Mouse (Mus musculus) heart, postnatal 0 days (tissue): ENCODE data around the gene Zfr. TPM values are rescaled to one million over a fixed set of nuclear protein-coding genes. Genes with fewer than 3 reads are reported as not detected.

Source experiments
- ATAC-seq: fragments of 200-750 bp; cut with Nextera tagmentation; 2 replicates; pipeline ENCODE4 v1.8.0; 2017; ENCODE audit warnings: low read depth, moderate number of reproducible peaks, moderate library complexity; ENCODE audit not compliant: insufficient read depth
- DNase-seq: peaks from one replicate; pipeline ENCODE4 v3.0.0-alpha.2; 2016; ENCODE audit warnings: low spot score
- H3K27ac ChIP-seq: fragments of 300-500 bp; sonication (generic); 2 replicates; pipeline ENCODE4 v1.5.1; 2014; ENCODE audit warnings: low read depth, mild to moderate bottlenecking
- H3K27me3 ChIP-seq: fragments of 300-500 bp; sonication (generic); 2 replicates; pipeline ENCODE4 v1.6.1; 2014; ENCODE audit warnings: low read length, mixed read lengths; ENCODE audit not compliant: control insufficient read depth, insufficient read depth
- H3K36me3 ChIP-seq: fragments of 300-500 bp; sonication (generic); replicated peaks from 2 replicates; pipeline ENCODE4 v1.6.1; 2014; ENCODE audit warnings: low read length, mixed read lengths; ENCODE audit not compliant: control insufficient read depth, insufficient read depth
- H3K4me1 ChIP-seq: fragments of 300-500 bp; sonication (generic); 2 replicates; pipeline ENCODE4 v1.6.1; 2014; ENCODE audit warnings: antibody characterized with exemption; ENCODE audit not compliant: control insufficient read depth, insufficient read depth
- H3K4me2 ChIP-seq: fragments of 300-500 bp; sonication (generic); 2 replicates; pipeline ENCODE4 v1.6.1; 2014; ENCODE audit warnings: low read depth, mild to moderate bottlenecking, low read length, moderate library complexity
- H3K4me3 ChIP-seq: fragments of 300-500 bp; sonication (generic); 2 replicates; pipeline ENCODE4 v1.5.1; 2014; ENCODE audit warnings: low read depth, low read length
- H3K9ac ChIP-seq: fragments of 300-500 bp; sonication (generic); replicated peaks from 2 replicates; pipeline ENCODE4 v1.6.1; 2014; ENCODE audit warnings: low read depth, low read length, mixed read lengths
- H3K9me3 ChIP-seq: fragments of 300-500 bp; sonication (generic); replicated peaks from 2 replicates; pipeline ENCODE4 v1.6.1; 2016; ENCODE audit warnings: low read length; ENCODE audit not compliant: control insufficient read depth
- CTCF ChIP-seq: IDR thresholded peaks from 2 replicates; pipeline ENCODE4 v1.5.1; 2016; ENCODE audit warnings: antibody characterized with exemption, control low read depth, low read depth
- EP300 ChIP-seq: IDR thresholded peaks from 2 replicates; pipeline ENCODE4 v1.6.1; 2016; ENCODE audit warnings: antibody characterized with exemption, low read depth
- WGBS: fragments of 180-500 bp; shearing (Covaris S2); extraction: QIAGEN DNeasy Blood & Tissue Kit; methylation state at CpG from one replicate; pipeline ENCODE4 v1.1.7; 2014; 5-methylcytosine and 5-hydroxymethylcytosine counted together
- polyA plus RNA-seq: library from polyadenylated mRNA; unstranded; fragments of >200 nt; fragmentation: Nextera tagmentation; extraction: Ambion mirVana; gene quantifications from 2 replicates; pipeline ENCODE4 v1.2.1, GENCODE M21; 2015
- total RNA-seq: library from RNA; depleted of rRNA; stranded (reverse); fragments of >200 nt; gene quantifications from 2 replicates; pipeline ENCODE4 v1.2.3, GENCODE M21; 2014; ENCODE audit warnings: low replicate concordance

Gene Zfr
- total and polyA plus RNA-seq, 2 experiments from 2014 or later, result 74.3 to 119 TPM

DNA sequence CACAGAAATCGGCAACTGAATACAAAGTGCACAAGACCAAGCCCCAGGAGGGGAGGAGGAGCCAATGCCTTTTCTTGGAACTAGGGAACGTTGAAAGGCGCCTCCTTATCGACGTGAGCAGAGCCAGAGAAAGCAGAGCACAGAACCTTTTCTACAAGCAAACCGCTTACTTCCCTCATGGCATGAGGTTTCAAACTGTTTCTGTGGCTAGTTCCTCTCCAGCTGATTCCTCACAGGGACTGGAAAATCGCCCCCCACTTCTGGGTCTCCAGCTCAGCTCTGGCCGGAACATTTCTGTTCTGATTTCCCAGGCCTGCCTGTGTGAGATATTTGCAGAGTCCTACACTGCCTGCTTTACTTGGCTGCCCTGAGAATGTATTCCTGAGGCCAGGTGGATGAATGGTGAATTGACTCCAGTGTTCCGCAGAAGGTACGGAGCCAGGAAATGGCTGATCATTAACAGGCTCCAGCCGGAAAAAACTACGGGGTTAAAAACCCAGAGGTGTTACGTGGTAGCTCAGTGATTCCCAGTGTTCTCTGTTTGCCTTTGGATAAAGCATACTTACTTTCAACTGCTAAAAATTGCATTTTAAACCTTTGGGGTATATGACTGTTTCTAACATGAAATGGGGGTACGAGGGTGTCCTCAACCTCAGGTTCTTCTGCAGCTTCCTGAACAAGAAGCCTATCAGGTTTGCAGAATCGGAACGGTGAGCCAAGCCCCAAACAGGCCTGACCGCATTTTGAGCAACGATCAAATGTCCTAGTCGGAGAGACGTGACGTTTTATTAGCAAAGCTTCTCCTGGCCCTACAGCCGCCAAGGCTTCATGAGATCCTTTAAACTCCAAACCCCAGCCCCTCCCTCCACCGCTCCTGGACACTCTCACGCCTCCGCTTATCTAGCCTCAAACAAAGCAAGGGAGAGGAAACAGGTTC, 76.5 kb downstream of the Zfr start:
- Histone ChIP-seq H3K9ac (0 out of 2 replicates have a peak overlapping the region, but pooled peaks have one; percentile 7), H3K9me3 (no peaks in the 10 kb centered on the region), H3K4me3 (0 out of 2 replicates have a peak overlapping the region, but pooled peaks have one; percentile 6), H3K27me3 (no peaks in the 10 kb centered on the region), H3K4me1 (peaks cover 16% of the 10 kb centered on the region; the same call in 1 of the 2 replicates), H3K27ac (peak overlapping the region; percentile 4; the same call in 1 of the 2 replicates), H3K4me2 (peak overlapping the region; percentile 47), H3K36me3 (0 out of 2 replicates have a peak, but pooled peaks cover 9% of the 10 kb centered on the region)
- TF ChIP-seq CTCF, result no peak
- ATAC-seq (peak; percentile 47; the same call in 1 of the 2 replicates), DNase-seq (peak; percentile 68)
- 18% methylated on average over 25 of the region's 25 CpGs for WGBS

DNA sequence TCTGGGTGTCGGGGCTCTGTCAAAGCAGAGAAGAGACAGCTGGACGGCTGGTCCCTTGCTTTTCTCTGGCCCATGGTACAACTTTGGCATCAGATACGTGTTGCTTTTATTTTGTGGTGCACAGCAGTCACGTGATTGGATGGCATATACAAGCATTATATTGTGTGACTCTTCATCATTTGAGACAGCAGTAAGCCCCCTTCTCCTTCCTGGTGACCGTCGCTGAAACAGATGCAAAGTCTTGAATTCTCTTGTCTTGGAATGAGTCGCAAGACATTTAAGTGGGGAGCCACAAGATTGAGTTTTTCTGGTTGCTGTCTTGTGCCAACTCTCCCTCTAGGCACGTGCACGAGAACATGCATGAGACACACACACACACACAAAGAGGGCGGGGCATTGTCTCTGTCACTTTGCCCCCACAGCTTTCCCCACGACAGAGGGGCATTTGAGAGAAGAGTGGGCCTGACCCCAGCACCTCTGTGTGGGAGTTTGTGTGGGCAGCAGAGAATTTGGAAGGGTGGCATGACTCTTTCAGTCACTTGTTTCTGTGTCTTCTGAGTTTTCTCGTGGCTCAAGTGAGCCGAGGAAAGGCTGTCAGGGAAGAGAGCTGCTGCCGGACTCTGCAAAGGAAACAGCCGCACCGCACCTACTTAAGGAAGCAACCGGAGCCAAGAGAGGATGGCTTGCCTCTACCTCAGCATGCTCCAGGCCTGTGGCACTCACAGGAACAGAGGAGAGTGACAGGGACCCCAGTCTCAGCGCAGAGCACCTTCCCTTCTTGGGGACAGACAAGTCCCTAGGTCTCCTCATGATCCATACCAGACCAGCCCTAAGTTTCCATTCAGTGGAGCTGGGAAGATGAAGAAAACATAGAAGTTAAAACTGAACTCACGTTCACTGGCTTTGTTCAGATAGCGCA, 77.4 kb downstream of the Zfr start:
- H3K4me1 ChIP-seq, result peaks cover 16% of the 10 kb centered on the region; the same call in 1 of the 2 replicates
- no peak overlapping the region for H3K27ac ChIP-seq
- WGBS, result 45% methylated on average over 20 of the region's 20 CpGs
- 0 out of 2 replicates have a peak overlapping the region, but pooled peaks have one; percentile 7 for H3K9ac ChIP-seq
- H3K36me3 ChIP-seq, result 0 out of 2 replicates have a peak, but pooled peaks cover 9% of the 10 kb centered on the region
- no peak for TF ChIP-seq EP300
- no peak for TF ChIP-seq CTCF
- DNase-seq (no peak), ATAC-seq (no peak)
- H3K4me2 ChIP-seq, result peak overlapping the region; percentile 47
- H3K9me3 ChIP-seq, result no peaks in the 10 kb centered on the region
- H3K27me3 ChIP-seq, result no peaks in the 10 kb centered on the region
- H3K4me3 ChIP-seq, result 0 out of 2 replicates have a peak overlapping the region, but pooled peaks have one; percentile 6

DNA sequence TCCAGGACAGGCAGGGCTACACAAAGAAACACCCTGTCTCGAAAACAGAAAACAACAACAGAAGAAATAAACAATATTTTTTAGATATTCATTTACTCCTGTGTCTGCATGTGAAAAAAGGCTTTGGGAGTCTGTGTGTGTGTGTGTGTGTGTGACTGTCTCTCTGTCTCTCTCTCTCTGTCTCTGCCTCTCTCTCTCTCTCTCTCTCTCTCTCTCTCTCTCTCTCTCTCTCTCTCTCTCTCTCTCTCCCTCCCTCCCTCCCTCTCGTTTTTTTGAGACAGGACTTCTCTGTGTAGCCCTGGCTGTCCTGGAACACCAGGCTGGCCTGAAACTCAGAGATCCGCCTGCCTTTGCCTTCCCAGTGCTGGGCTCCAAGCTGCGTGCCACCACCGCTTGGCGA, 78.3 kb downstream of the Zfr start:
- H3K9ac ChIP-seq, result no peak overlapping the region
- no peak overlapping the region for H3K4me2 ChIP-seq
- H3K36me3 ChIP-seq, result 0 out of 2 replicates have a peak, but pooled peaks cover 1% of the 10 kb centered on the region
- no peaks in the 10 kb centered on the region for H3K27me3 ChIP-seq
- TF ChIP-seq CTCF (no peak), EP300 (no peak)
- no peak for ATAC-seq
- 88% methylated on average over 6 of the region's 6 CpGs for WGBS
- no peak for DNase-seq
- H3K4me3 ChIP-seq, result no peak overlapping the region
- no peaks in the 10 kb centered on the region for H3K9me3 ChIP-seq
- H3K4me1 ChIP-seq, result peaks cover 16% of the 10 kb centered on the region; the same call in 1 of the 2 replicates
- no peak overlapping the region for H3K27ac ChIP-seq

DNA sequence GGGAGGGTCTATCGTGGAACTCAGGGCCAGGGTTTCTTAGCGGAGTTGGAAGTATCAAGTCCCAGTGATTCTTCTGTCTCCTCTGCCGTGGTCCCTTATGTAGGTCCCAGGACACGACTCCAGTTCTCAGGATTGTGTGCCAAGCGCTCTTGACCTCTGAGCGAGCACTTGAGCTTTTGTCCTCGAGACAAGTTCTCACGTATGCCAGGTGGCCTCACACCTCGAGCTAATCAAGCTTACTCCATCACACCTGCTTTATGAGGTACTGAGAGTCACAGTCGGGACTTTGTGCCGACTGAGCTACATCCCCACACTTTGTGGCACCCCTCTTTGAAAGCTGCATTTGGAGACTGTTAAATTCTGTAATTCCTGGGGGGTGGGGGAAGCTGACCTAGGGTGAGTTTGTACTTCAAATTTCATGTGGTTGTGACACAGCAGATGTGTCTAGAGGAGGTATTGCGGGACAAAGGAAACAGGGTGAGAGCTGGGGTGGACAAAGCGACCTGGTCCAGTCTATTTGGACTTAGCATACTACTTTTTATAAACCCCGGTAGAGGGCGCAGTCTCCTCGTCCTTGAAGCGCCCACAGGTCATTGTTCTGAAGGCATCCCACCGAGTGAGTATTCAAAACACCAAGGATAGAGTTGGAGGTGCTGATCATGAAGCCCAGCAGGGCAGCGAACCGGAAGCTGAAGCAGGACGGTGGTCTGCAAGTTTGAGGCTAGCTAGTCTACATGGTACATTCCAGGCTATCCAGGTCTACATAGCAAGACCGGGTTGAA, 79.0 kb downstream of the Zfr start:
- Histone ChIP-seq H3K4me3 (no peak overlapping the region), H3K9me3 (no peaks in the 10 kb centered on the region), H3K4me1 (peaks cover 16% of the 10 kb centered on the region; the same call in 1 of the 2 replicates), H3K4me2 (peak overlapping the region; percentile 38), H3K36me3 (no peaks in the 10 kb centered on the region), H3K9ac (no peak overlapping the region), H3K27me3 (no peaks in the 10 kb centered on the region), H3K27ac (no peak overlapping the region)
- TF ChIP-seq EP300 (no peak), CTCF (peak; percentile 60)
- DNase-seq, result peak; percentile 79
- ATAC-seq, result peak; percentile 83
- WGBS, result 25% methylated on average over 22 of the region's 22 CpGs

DNA sequence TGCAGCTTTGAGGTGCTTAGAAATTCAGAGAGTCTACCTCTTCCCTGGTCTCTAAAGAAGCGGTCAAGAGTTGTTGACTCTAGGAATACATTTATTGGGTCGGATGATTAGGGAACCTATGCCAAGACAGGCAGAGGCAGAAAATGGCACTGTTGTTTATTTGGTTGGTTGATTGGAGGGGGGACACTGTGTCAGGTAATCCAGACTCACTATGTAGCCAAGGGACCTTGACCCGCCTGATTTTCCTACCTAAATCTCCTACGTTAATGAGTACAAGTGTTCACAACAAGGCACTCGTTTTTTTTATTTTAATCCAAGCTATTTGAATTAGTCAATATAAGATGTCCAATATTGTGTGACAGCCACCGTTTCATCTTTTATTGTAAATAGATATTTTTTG, 79.7 kb downstream of the Zfr start:
- no peak overlapping the region for H3K27ac ChIP-seq
- H3K27me3 ChIP-seq, result no peaks in the 10 kb centered on the region
- peaks cover 16% of the 10 kb centered on the region; the same call in 1 of the 2 replicates for H3K4me1 ChIP-seq
- H3K9ac ChIP-seq, result no peak overlapping the region
- WGBS, result 77% methylated on average over 6 of the region's 6 CpGs
- no peak for DNase-seq
- H3K4me3 ChIP-seq, result no peak overlapping the region
- no peak overlapping the region for H3K4me2 ChIP-seq
- TF ChIP-seq EP300, result no peak
- TF ChIP-seq CTCF, result no peak
- no peaks in the 10 kb centered on the region for H3K36me3 ChIP-seq
- no peak for ATAC-seq
- no peaks in the 10 kb centered on the region for H3K9me3 ChIP-seq
